Mouse (Mus musculus) ovary, postnatal 10 days (tissue): ENCODE data around the gene Fam160a2.
A peak's percentile ranks its signal among the peaks of the same experiment; 100 is the strongest.

Experiments used
- DNase-seq: peaks from one replicate; pipeline ENCODE4 v3.0.0; 2022; ENCODE audit warnings: low spot score

Fam160a2 gene

GRCm38 (mm10) chr7:105399935-105400624 lies at the start of gene Fam160a2:
Gene Fam160a2, minus strand, starts transcription at chr7:105400054.
- peak; percentile 97 for DNase-seq

- DNase-seq: no peak
These were observed 45.2 kb upstream of the Fam160a2 start for GRCm38 (mm10) chr7:105445076-105445475.

GRCm38 (mm10) chr7:105441426-105441825 lies 41.6 kb upstream of the Fam160a2 start:
- DNase-seq: no peak

- no peak for DNase-seq
These were observed 38.3 kb upstream of the Fam160a2 start for GRCm38 (mm10) chr7:105437979-105438772.

GRCm38 (mm10) chr7:105434798-105435197 lies 34.9 kb upstream of the Fam160a2 start:
- no peak for DNase-seq

- no peak for DNase-seq
These were observed 34.0 kb upstream of the Fam160a2 start for GRCm38 (mm10) chr7:105433859-105434258.

- no peak for DNase-seq
These were observed 32.2 kb upstream of the Fam160a2 start for GRCm38 (mm10) chr7:105432058-105432457.

- DNase-seq: no peak
These were observed 26.2 kb upstream of the Fam160a2 start for GRCm38 (mm10) chr7:105426051-105426450.

GRCm38 (mm10) chr7:105425424-105426043 lies 25.7 kb upstream of the Fam160a2 start, which contains the start of gene Cckbr:
Gene Cckbr, plus strand, starts transcription at chr7:105425731.
- no peak for DNase-seq

GRCm38 (mm10) chr7:105424368-105424767 lies 24.5 kb upstream of the Fam160a2 start:
- no peak for DNase-seq

- DNase-seq: no peak
These were observed 21.0 kb upstream of the Fam160a2 start for GRCm38 (mm10) chr7:105420903-105421302.

- no peak for DNase-seq
These were observed 18.3 kb upstream of the Fam160a2 start for GRCm38 (mm10) chr7:105418106-105418505.

- no peak for DNase-seq
These were observed 16.7 kb upstream of the Fam160a2 start for GRCm38 (mm10) chr7:105416529-105416928.

GRCm38 (mm10) chr7:105414385-105414784 lies 14.5 kb upstream of the Fam160a2 start:
- DNase-seq: no peak

GRCm38 (mm10) chr7:105411874-105412632 lies 12.2 kb upstream of the Fam160a2 start:
- DNase-seq: peak; percentile 68

GRCm38 (mm10) chr7:105406322-105406721 lies 6.5 kb upstream of the Fam160a2 start:
- DNase-seq: no peak

GRCm38 (mm10) chr7:105404268-105404667 lies 4.4 kb upstream of the Fam160a2 start, which contains the start of gene Cnga4:
Gene Cnga4, plus strand, starts transcription at chr7:105404568.
- no peak for DNase-seq

- no peak for DNase-seq
These were observed 558 bp downstream of the Fam160a2 start for GRCm38 (mm10) chr7:105399058-105399934.

- DNase-seq: no peak
These were observed 3.7 kb downstream of the Fam160a2 start for GRCm38 (mm10) chr7:105396126-105396525.

- DNase-seq: no peak
These were observed 4.6 kb downstream of the Fam160a2 start for GRCm38 (mm10) chr7:105395131-105395820.
